Mouse (Mus musculus) limb, embryonic 10.5 days (tissue): Measurements from ENCODE around the gene Fam69a. TPM values are rescaled to one million over a fixed set of nuclear protein-coding genes. Genes with fewer than 3 reads are reported as not detected.

Experiments
- DNase-seq: peaks from one replicate; pipeline ENCODE4 v3.0.0-alpha.2; 2017; ENCODE audit warnings: low spot score
- H3K27ac ChIP-seq: fragments of 300-500 bp; sonication (generic); 2 replicates; pipeline ENCODE4 v1.5.1; 2016; ENCODE audit warnings: mild to moderate bottlenecking
- H3K27me3 ChIP-seq: fragments of 300-500 bp; sonication (generic); 2 replicates; pipeline ENCODE4 v1.6.1; 2016; ENCODE audit warnings: low read depth, mild to moderate bottlenecking; ENCODE audit not compliant: poor library complexity, severe bottlenecking
- H3K36me3 ChIP-seq: fragments of 300-500 bp; sonication (generic); 2 replicates; pipeline ENCODE4 v1.6.1; 2016; ENCODE audit warnings: mild to moderate bottlenecking, moderate library complexity
- H3K4me1 ChIP-seq: fragments of 300-500 bp; sonication (generic); 2 replicates; pipeline ENCODE4 v1.6.1; 2016
- H3K4me3 ChIP-seq: fragments of 300-500 bp; sonication (generic); 2 replicates; pipeline ENCODE4 v1.5.1; 2016; ENCODE audit warnings: mild to moderate bottlenecking, moderate library complexity
- H3K9me3 ChIP-seq: fragments of 300-500 bp; sonication (generic); replicated peaks from 2 replicates; pipeline ENCODE4 v1.6.1; 2016; ENCODE audit warnings: mild to moderate bottlenecking
- WGBS: fragments of 180-500 bp; shearing (Covaris S2); methylation state at CpG from one replicate; pipeline ENCODE4 v1.1.7; 2016; 5-methylcytosine and 5-hydroxymethylcytosine counted together
- polyA plus RNA-seq: library from polyadenylated mRNA; unstranded; fragments of >200 nt; fragmentation: Nextera tagmentation; extraction: Ambion mirVana; gene quantifications from 2 replicates; pipeline ENCODE4 v1.2.1, GENCODE M21; 2016

Gene Fam69a
- polyA plus RNA-seq, 1 experiment from 2014 or later = 15.8 TPM

DNA sequence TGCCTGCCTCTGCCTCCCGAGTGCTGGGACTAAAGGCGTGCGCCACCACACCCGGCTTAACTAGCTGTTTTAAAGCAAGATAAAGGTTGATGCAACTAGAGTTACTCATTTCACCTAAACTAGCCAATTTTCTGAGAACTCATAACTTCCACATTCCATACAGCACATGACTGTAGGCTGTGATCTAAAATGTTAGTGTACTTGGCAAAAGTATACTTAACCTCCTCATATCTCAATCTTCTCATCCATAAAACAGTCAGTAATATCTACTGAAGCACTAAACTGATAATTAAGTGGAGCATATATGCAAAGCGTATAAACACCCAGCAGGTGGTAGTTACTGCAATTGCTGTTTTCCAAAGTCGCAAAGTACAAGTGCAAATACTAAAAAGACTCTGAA lies 113.6 kb downstream of the Fam69a start:
- H3K27me3 ChIP-seq = peaks cover 4% of the 10 kb centered on the region
- H3K4me1 ChIP-seq = no peaks in the 10 kb centered on the region; the same call in 1 of the 2 replicates
- H3K36me3 ChIP-seq = no peaks in the 10 kb centered on the region
- no peak overlapping the region for H3K4me3 ChIP-seq
- WGBS = 91% methylated on average over 6 of the region's 6 CpGs
- H3K9me3 ChIP-seq = no peaks in the 10 kb centered on the region
- H3K27ac ChIP-seq = no peak overlapping the region
- no peak for DNase-seq

DNA sequence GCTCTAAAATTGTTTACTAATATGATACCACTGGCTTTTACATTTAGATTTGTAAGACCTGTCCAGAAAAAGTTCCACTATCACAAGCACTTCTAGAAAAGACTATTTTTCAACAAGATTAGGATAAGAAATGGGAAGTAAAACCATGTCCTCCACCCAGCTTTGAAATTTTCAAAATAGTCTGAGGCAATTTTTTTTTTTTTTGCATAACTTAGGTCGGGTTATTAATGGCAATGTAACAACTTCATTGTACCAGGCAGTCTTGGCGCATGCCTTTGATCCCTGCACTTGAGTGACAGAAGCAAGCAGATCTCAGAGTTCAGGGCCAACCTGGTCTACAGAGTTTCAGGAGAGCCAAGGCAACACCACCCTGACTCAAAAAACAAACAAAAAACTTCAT lies 117.2 kb downstream of the Fam69a start:
- no peak overlapping the region; the same call in 1 of the 2 replicates for H3K4me3 ChIP-seq
- H3K27me3 ChIP-seq = peaks cover 4% of the 10 kb centered on the region
- 65% methylated on average over 2 of the region's 2 CpGs for WGBS
- H3K9me3 ChIP-seq = no peaks in the 10 kb centered on the region
- DNase-seq = no peak
- peaks cover 10% of the 10 kb centered on the region; the same call in 1 of the 2 replicates for H3K4me1 ChIP-seq
- H3K36me3 ChIP-seq = no peaks in the 10 kb centered on the region
- H3K27ac ChIP-seq = no peak overlapping the region

GRCm38 (mm10) chr5:107868905-107869424 lies 117.9 kb downstream of the Fam69a start:
- Histone ChIP-seq H3K9me3 (no peaks in the 10 kb centered on the region), H3K4me3 (peak overlapping the region; percentile 92), H3K27me3 (peaks cover 4% of the 10 kb centered on the region), H3K36me3 (no peaks in the 10 kb centered on the region), H3K4me1 (peaks cover 10% of the 10 kb centered on the region; the same call in 1 of the 2 replicates), H3K27ac (peak overlapping the region; percentile 98)
- WGBS = under 1% methylated on average over 58 of the region's 58 CpGs
- DNase-seq = peak; percentile 95

- H3K27me3 ChIP-seq = peaks cover 4% of the 10 kb centered on the region
- DNase-seq = peak; percentile 77
- H3K36me3 ChIP-seq = no peaks in the 10 kb centered on the region
- peak overlapping the region; percentile 92 for H3K4me3 ChIP-seq
- no peaks in the 10 kb centered on the region for H3K9me3 ChIP-seq
- under 1% methylated on average over 82 of the region's 82 CpGs for WGBS
- H3K27ac ChIP-seq = peak overlapping the region; percentile 98
- H3K4me1 ChIP-seq = peaks cover 10% of the 10 kb centered on the region; the same call in 1 of the 2 replicates
Observed at GRCm38 (mm10) chr5:107867970-107868904, 118.6 kb downstream of the Fam69a start.

- H3K4me1 ChIP-seq = peaks cover 10% of the 10 kb centered on the region; the same call in 1 of the 2 replicates
- 87% methylated on average over 2 of the region's 2 CpGs for WGBS
- peaks cover 4% of the 10 kb centered on the region for H3K27me3 ChIP-seq
- H3K27ac ChIP-seq = no peak overlapping the region
- no peaks in the 10 kb centered on the region for H3K36me3 ChIP-seq
- H3K9me3 ChIP-seq = no peaks in the 10 kb centered on the region
- DNase-seq = no peak
- no peak overlapping the region for H3K4me3 ChIP-seq
Observed at GRCm38 (mm10) chr5:107866127-107867126, 120.5 kb downstream of the Fam69a start.

DNA sequence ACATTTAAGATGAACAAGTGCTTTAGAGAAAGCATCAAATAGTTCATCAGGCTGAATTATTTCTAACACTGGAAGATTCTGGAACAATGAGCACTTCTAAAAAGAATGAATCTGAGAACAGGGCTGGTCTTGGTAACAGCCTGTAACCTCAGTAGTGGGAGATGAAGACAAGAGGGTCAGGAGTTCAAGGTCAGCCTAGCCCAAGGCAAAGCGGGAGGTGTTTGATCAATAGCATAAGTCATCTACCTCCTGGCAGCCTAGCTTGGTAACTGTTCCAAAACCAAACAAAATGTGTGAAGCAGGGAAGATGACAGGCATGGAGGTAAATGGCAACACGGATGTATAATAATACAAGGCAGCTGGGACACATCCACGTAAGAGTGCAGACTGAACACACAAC lies 122.9 kb downstream of the Fam69a start:
- no peaks in the 10 kb centered on the region for H3K36me3 ChIP-seq
- no peaks in the 10 kb centered on the region for H3K27me3 ChIP-seq
- 89% methylated on average over 3 of the region's 3 CpGs for WGBS
- DNase-seq = no peak
- H3K4me3 ChIP-seq = no peak overlapping the region
- H3K9me3 ChIP-seq = no peaks in the 10 kb centered on the region
- no peak overlapping the region for H3K27ac ChIP-seq
- peaks cover 10% of the 10 kb centered on the region; the same call in 1 of the 2 replicates for H3K4me1 ChIP-seq

DNA sequence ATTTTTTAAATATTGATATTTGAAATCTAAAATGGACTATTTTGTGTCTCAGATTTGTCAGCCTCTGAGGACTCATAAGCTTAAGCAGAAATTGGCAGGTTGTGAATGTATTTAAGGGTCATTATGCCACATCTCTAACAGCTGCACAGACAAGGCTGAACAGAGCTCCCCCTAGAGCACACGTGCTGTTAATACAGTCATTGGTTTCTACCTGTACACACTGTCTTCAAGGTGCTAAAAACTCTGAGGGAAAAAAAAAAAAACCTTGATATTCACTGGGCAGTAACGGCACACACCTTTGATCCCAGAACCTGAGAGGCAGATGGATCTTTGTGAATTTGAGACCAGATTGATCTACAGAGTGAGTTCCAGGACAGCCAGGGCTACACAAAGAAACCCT lies 127.9 kb downstream of the Fam69a start:
- Histone ChIP-seq H3K4me1 (no peaks in the 10 kb centered on the region), H3K27me3 (no peaks in the 10 kb centered on the region), H3K27ac (no peak overlapping the region), H3K9me3 (no peaks in the 10 kb centered on the region), H3K4me3 (no peak overlapping the region), H3K36me3 (no peaks in the 10 kb centered on the region)
- no peak for DNase-seq
- 44% methylated on average over 2 of the region's 2 CpGs for WGBS

Other genes with a start within 250 kb of the Fam69a start
- 0.11 and 0.40 TPM in 2 replicates for gene Ube2d2b, start 157.0 kb downstream of the Fam69a start, polyA plus RNA-seq
- gene Evi5, start 112.0 kb downstream of the Fam69a start, polyA plus RNA-seq = 61.2 and 61.8 TPM in 2 replicates
- 94.0 and 96.0 TPM in 2 replicates for gene Rpl5, start 86.6 kb downstream of the Fam69a start, polyA plus RNA-seq
- 163 and 189 TPM in 2 replicates for gene Mtf2, start 78.6 kb upstream of the Fam69a start, polyA plus RNA-seq
- 24.3 and 28.3 TPM in 2 replicates for gene Tmed5, start 145.5 kb upstream of the Fam69a start, polyA plus RNA-seq
- 9.5 and 13.2 TPM in 2 replicates for gene Ccdc18, start 145.8 kb upstream of the Fam69a start, polyA plus RNA-seq